Mouse (Mus musculus): ENCODE measurements around the gene Hba-a2.
"Not testable (repeated sequence)": the region's sequence is repeated elsewhere in the genome, so short reads cannot be mapped to it uniquely, and the experiment has no call there.

Hba-a2 gene

GRCm38 (mm10) chr11:32283091-32283777, 13.1 kb upstream of the Hba-a2 start, which contains the start of gene Hba-a1:
Hba-a1 (plus strand) TSS chr11:32283511.
- DNase-seq = not testable (repeated sequence)

GRCm38 (mm10) chr11:32284582-32284981, 11.7 kb upstream of the Hba-a2 start:
- not testable (repeated sequence) for DNase-seq

DNA sequence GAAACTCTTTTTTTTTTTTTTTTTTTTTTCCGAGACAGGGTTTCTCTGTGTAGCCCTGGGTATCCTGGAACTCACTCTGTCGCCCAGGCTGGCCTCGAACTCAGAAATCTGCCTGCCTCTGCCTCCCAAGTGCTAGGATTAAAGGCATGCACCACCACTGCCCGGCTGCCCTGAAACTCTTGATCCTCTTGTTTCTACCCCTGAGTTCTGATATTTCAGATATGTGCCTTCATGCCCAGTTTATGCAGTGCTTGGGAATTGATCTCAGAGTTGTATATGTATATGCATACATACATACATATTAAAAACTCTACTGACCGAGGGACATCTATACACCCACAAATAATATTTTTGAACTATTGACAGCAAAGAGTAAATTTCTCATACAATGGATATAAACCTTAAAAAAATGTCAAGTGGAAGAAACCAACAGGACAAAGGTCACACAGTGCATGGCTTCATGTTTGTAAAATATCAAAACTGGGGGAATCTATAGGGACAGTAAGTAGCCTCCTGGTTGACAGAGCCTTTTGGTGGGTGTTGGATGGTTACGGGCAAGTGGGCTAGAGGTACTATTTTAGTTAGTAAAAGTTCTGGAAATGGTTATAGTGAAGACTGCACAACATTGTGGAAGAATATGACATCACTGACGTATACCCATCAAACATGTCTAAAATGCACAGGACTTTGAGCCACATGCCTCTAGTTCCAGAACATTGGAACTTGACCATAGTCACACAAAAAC, 11.1 kb upstream of the Hba-a2 start:
- DNase-seq = no peak

DNA sequence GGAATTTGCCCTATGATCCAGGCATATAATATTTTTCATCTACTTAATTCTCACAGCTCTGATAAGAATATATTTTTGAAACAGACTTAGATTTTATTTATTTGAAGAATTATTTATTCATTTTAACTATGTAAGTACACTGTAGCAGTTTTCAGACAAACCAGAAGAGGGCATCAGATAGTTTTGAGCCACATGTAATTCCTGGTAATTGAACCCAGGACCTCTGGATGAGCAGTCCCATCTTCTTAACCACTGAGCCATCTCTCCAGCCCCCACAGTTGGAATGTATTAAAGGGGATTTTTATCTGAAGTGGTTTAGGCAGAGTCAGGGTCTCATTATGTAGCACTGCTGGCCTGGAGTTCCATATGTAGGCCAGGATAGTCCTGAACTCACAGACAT, 10.4 kb upstream of the Hba-a2 start:
- DNase-seq = not testable (repeated sequence)

DNA sequence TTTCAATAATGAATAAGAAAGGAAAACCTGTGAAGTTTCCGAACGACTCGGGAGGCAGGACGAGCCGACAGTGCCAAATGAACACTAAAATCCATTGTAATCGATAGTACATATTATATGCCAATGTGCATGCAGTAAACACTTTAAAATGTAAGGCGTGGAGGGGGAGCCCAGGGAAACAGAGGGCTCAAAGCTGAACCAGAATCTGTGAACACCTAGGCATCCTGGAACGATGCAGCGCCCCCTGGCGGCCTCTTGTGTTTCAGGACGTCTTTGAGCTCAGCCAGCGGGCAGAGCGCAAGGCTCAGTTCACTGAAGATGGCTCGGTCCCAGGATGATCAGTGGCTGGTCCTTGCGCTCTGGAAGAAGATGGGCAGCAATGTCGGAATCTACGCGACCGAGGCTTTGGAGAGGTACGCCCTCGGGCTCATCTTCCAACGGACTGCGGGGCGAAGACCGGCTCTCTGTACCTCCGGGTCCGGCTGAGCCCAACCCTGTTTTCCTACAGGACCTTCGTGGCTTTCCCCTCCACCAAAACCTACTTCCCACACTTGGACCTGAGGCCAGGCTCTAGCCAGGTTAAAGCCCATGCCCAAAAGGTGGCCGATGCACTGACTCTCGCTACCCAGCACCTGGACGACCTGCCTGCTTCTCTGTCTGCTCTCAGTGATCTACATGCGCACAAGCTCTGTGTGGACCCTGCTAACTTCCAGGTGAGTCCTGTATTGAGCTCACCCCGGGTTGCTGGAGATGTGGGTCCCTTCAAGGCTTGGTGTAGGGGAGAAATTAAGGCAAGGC, 9.4 kb upstream of the Hba-a2 start, which contains the start of gene Hbq1b:
Hbq1b (plus strand) TSS at position 271 of the 798 bp plus-strand sequence.
- DNase-seq = peak; percentile 74

- DNase-seq = no peak
Observed at GRCm38 (mm10) chr11:32287493-32287825, 8.8 kb upstream of the Hba-a2 start.

DNA sequence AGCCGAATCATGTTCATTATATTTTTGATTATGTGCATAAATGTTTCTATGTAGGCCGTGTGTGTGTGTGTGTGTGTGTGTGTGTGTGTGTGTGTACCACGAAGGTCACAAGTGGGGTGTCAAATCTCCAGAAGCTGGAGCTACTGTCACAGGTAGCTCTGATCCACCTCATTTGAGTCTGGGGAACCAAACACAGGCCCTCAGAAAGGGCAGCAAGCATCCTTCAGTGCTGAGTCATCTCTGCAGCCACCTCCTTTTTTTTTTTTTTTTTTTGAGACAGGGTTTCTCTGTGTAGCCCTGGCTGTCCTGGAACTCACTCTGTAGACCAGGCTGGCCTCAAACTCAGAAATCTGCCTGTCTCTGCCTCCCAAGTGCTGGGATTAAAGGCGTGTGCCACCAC, 3.5 kb upstream of the Hba-a2 start:
- DNase-seq = not testable (repeated sequence)

- DNase-seq = not testable (repeated sequence)
Observed at GRCm38 (mm10) chr11:32293479-32293878, 2.8 kb upstream of the Hba-a2 start.

DNA sequence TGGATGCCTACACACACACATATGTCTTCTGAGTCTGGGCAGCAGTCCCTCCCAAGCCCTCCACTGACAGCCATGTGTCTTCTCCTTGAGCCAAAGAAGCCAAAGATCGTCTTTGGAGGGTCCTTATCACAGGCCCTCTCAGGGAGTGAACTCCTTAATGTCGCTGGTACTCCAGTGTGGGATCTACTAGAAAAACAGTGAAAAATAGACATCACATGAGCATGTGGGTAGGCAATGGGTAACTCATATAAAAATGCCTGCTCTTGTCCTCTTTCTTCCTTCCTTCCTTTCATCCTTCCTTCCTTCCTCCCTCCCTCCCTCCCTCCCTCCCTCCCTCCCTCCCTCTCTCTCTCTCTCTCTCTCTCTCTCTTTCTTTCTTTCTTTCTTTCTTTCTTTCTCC, 1.1 kb downstream of the Hba-a2 start:
- DNase-seq = not testable (repeated sequence)

GRCm38 (mm10) chr11:32297866-32298531, 1.7 kb downstream of the Hba-a2 start:
- DNase-seq = no peak

- no peak for DNase-seq
Observed at GRCm38 (mm10) chr11:32298532-32298918, 2.2 kb downstream of the Hba-a2 start.

GRCm38 (mm10) chr11:32299865-32300264, 3.6 kb downstream of the Hba-a2 start, which contains the start of gene Hbq1a:
Hbq1a (plus strand) TSS chr11:32300069.
- DNase-seq = peak; percentile 70

DNA sequence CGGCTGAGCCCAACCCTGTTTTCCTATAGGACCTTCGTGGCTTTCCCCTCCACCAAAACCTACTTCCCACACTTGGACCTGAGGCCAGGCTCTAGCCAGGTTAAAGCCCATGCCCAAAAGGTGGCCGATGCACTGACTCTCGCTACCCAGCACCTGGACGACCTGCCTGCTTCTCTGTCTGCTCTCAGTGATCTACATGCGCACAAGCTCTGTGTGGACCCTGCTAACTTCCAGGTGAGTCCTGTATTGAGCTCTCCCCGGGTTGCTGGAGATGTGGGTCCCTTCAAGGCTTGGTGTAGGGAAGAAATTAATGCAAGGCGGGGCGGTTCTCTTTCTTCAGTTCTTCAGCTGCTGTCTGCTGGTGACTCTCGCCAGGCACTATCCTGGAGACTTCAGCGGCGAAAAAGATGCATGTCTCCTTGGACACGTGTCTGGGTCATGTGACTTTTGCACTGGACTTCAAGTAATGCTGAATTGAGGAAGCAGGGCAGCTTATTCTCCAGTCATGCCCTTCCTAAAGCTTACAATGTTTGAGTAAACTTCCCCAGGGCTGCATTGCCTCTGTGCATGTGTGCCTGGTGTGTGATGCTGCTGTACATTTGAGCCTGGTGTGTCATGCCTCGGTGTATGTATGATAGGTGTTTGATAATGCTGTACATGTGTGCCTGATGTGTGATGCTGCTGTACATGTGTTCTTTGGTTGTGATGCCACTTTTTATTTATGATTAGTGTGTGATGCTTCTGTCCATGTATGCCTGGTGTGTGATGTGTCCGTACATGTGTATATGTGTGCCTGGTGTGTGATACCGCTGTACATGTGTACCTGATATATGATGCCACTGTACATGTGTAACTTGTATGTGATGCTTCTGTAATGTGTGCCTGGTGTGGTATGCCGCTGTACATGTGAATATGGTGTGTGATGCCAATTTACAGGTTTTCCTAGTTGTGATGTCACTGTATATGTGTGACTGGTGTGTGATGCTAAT, 4.3 kb downstream of the Hba-a2 start:
- peak; percentile 16 for DNase-seq

- no peak for DNase-seq
Observed at GRCm38 (mm10) chr11:32301506-32301905, 5.2 kb downstream of the Hba-a2 start.

DNA sequence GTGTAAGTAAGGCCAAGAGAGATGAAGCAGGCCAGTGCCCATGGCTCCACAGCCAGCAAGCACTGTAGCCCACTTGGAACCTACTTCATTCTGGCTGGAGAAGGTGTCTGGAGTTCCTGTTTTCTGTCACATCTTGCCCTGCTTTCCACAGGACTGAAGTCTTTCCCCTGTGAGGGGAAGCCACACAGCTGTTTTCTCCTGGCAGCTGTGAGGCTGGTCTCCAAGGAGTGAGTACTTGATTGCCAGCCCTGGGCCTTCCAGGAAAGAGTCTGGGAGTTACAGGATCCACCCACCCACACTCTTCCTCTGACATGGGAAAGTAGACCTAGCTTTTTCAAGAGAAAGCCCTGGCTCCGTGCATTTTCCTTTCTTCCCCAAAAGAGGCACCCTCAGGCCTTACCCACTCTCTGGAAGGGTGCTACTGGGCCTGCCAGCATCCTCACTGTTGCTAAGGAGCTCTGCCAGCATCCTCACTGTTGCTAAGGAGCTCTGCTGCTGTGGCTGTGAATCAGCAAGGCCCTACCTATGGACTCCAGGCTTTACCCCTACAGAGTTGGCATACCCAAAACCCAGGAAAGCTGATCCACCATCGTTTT, 6.6 kb downstream of the Hba-a2 start:
- no peak for DNase-seq

GRCm38 (mm10) chr11:32303455-32303854, 7.2 kb downstream of the Hba-a2 start:
- DNase-seq = no peak

- no peak for DNase-seq
Observed at GRCm38 (mm10) chr11:32307006-32307405, 10.7 kb downstream of the Hba-a2 start.

DNA sequence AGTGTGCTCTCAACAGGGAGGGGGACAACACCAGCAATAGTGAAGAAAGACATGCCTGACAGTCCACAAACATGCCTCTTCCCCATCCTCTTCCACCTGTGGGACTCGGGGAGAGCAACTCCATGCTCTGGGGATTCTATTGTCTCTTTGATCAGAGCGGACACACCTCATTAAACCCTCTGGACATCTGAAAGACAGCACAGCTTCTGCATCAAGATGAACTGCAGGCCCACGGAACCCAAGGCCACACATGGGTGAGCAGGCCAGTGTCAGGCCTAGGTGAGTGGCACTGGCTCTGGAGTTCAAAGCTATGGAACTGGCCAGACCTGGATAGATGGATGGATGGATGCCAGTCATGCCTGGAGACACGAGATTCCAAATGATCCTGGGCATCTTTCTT, 13.2 kb downstream of the Hba-a2 start:
- DNase-seq = no peak

DNA sequence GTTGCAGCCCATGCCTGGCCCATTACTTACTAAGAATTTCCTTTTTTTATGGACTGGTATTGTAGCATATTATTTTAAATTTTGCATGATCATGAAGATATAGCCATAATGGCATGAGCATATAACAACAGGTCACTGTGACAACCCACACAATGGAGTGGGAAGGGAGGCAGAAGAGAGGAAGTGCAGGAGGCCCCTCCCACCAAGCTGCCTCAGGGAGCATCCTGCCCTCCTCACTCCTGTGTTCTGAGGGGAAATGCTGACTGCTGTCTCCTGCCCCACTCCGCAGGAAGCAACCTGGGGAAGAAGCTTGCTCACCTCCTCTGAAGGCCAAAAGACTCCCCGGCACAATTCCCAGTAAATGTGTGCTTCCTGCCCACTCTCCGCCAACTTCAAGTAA, 13.6 kb downstream of the Hba-a2 start:
- no peak for DNase-seq

DNA sequence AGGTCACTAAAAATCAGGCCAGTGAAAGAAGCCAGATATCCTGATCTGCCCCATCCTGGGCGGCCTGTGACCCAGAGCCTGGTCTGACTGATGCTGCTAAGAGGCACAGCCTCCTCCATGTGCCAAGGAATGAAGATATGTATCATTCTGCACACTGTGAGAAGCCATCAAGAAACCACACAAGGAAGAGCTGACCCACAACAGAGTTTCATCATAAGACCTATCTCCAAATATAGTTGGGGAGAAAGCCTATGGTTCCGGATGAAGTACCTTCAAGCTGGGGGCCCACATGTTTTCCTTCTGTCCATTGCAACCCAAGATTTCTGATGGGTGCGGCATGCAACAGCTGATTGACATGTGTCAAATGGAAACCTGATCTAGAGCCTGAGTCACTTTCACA, 19.7 kb downstream of the Hba-a2 start:
- DNase-seq = no peak

GRCm38 (mm10) chr11:32320507-32321195, 24.4 kb downstream of the Hba-a2 start:
- DNase-seq = no peak
